ENCODE assay signal across 17 mouse cellular contexts in the genomic region with DNA sequence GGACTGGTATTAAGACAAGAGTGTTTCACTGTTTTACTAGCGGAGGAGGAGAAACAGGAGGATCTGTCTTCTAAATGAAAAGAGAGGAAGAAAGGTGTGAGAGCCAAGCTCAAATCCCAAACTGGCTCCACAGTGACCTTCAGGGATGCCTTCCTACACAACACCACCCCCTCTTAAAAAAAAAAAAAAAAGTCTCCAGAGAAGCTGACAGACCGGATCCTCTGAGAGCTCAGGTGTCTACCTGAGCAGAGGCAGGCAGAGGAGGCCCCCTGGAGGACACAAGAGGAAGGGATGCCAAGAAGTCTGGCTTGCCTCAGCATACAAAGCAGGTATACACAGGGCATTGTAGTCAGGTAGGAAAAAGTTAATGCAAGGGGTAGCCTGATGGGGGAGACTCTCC. TPM values are rescaled to one million over a fixed set of nuclear protein-coding genes. Genes with fewer than 3 reads are reported as not detected.
DNase-seq lines count a peak whose midpoint lies in the region; ATAC-seq and TF ChIP-seq lines count a peak whose summit lies in the region.
"Had no signal": no experiment of that assay in that cellular context is flagged by ENCODE, and none has a peak within 500 bp of the region (broad histone marks: within the 10 kb centered on the region; RNA-seq: fewer than 3 reads in every experiment).

No protein-coding gene starts in this region.

- no peaks in the 10 kb centered on the region for H3K36me3 ChIP-seq in E14TG2a.4 (ENCODE audit: insufficient read depth, low read length)
- H3K36me3 ChIP-seq in lung, embryonic 15.5 days: no peaks in the 10 kb centered on the region; the same call in 1 of the 2 replicates
- H3K36me3 ChIP-seq in heart, embryonic 12.5 days: no peaks in the 10 kb centered on the region
- H3K36me3 ChIP-seq in midbrain, embryonic 14.5 days (ENCODE audit: control insufficient read depth, insufficient read depth, low read length): no peaks in the 10 kb centered on the region
- H3K36me3 ChIP-seq: G1E; hindbrain, embryonic 12.5 days; liver, embryonic 15.5 days; midbrain, embryonic 13.5 days; neural tube, embryonic 13.5 days had no signal

- no peak overlapping the region for H3K4me2 ChIP-seq in lung, embryonic 15.5 days
- no peak overlapping the region for H3K4me2 ChIP-seq in heart, embryonic 12.5 days
- H3K4me2 ChIP-seq in midbrain, embryonic 14.5 days (ENCODE audit: low read length): no peak overlapping the region
- H3K4me2 ChIP-seq: embryonic facial prominence, embryonic 12.5 days; hindbrain, embryonic 12.5 days; liver, embryonic 15.5 days; midbrain, embryonic 13.5 days; neural tube, embryonic 13.5 days had no signal

- TF ChIP-seq CTCF in layer of hippocampus, adult 2 months (conservative IDR thresholded peaks at IDR 0.05): peak; percentile 38
- TF ChIP-seq CTCF in E14TG2a.4 (conservative IDR thresholded peaks at IDR 0.05; ENCODE audit: low read length): peak; percentile 45

- no peaks in the 10 kb centered on the region for H3K4me1 ChIP-seq in E14TG2a.4 (replicated peaks; ENCODE audit: low read depth, low read length)
- 0 out of 2 replicates have a peak, but pooled peaks cover 10% of the 10 kb centered on the region for H3K4me1 ChIP-seq in lung, embryonic 15.5 days
- H3K4me1 ChIP-seq in heart, embryonic 12.5 days (replicated peaks): 0 out of 2 replicates have a peak, but pooled peaks cover 3% of the 10 kb centered on the region
- no peaks in the 10 kb centered on the region for H3K4me1 ChIP-seq in midbrain, embryonic 14.5 days (ENCODE audit: control insufficient read depth, insufficient read depth, low read length)
- H3K4me1 ChIP-seq: embryonic facial prominence, embryonic 12.5 days; hindbrain, embryonic 12.5 days; liver, embryonic 15.5 days; midbrain, embryonic 13.5 days; neural tube, embryonic 13.5 days had no signal

- no peak for DNase-seq in layer of hippocampus, adult 2 months (ENCODE audit: low spot score in 2 of 2)
- DNase-seq in layer of hippocampus, adult 11-12 months (ENCODE audit: low spot score): no peak
- peak; percentile 7 for DNase-seq in WW6 (ENCODE audit: low read depth, low spot score)
- no peak for DNase-seq in cerebellum, postnatal 14 days
- no peak for DNase-seq in midbrain, embryonic 14.5 days
- DNase-seq: cerebellum, postnatal 10 days; kidney, postnatal 4 days; right cerebral cortex, adult 18-20 months had no signal

- ATAC-seq in lung, embryonic 15.5 days (ENCODE audit: borderline replicate concordance, extremely low read depth, low FRiP score, low TSS enrichment): peak; percentile 35; the same call in 1 of the 2 replicates
- no peak for ATAC-seq in heart, embryonic 12.5 days (ENCODE audit: insufficient number of reproducible peaks, low FRiP score)
- no peak for ATAC-seq in midbrain, embryonic 14.5 days (ENCODE audit: low FRiP score, low TSS enrichment)
- ATAC-seq: midbrain, embryonic 13.5 days had no signal

- no peaks in the 10 kb centered on the region for H3K9me3 ChIP-seq in E14TG2a.4 (ENCODE audit: low read length)
- no peaks in the 10 kb centered on the region for H3K9me3 ChIP-seq in lung, embryonic 15.5 days
- H3K9me3 ChIP-seq in heart, embryonic 12.5 days (replicated peaks): peaks cover 3% of the 10 kb centered on the region; the same call in 1 of the 2 replicates
- no peaks in the 10 kb centered on the region for H3K9me3 ChIP-seq in midbrain, embryonic 14.5 days (ENCODE audit: control insufficient read depth, low read length)
- H3K9me3 ChIP-seq: embryonic facial prominence, embryonic 12.5 days; G1E; hindbrain, embryonic 12.5 days; liver, embryonic 15.5 days; midbrain, embryonic 13.5 days; neural tube, embryonic 13.5 days had no signal

- no peak overlapping the region for H3K27ac ChIP-seq in layer of hippocampus, adult 2 months
- no peak overlapping the region for H3K27ac ChIP-seq in lung, embryonic 15.5 days
- no peak overlapping the region for H3K27ac ChIP-seq in heart, embryonic 12.5 days (ENCODE audit: poor library complexity, severe bottlenecking)
- no peak overlapping the region for H3K27ac ChIP-seq in midbrain, embryonic 14.5 days (replicated peaks; ENCODE audit: low read depth, low read length)
- H3K27ac ChIP-seq: embryonic facial prominence, embryonic 12.5 days; hindbrain, embryonic 12.5 days; liver, embryonic 15.5 days; midbrain, embryonic 13.5 days; neural tube, embryonic 13.5 days had no signal

- H3K27me3 ChIP-seq in E14TG2a.4 (ENCODE audit: insufficient read depth, low read length): no peaks in the 10 kb centered on the region
- H3K27me3 ChIP-seq in lung, embryonic 15.5 days: no peaks in the 10 kb centered on the region
- no peaks in the 10 kb centered on the region for H3K27me3 ChIP-seq in heart, embryonic 12.5 days (replicated peaks)
- H3K27me3 ChIP-seq in midbrain, embryonic 14.5 days (ENCODE audit: control insufficient read depth, insufficient read depth, low read length): no peaks in the 10 kb centered on the region
- H3K27me3 ChIP-seq: embryonic facial prominence, embryonic 12.5 days; hindbrain, embryonic 12.5 days; liver, embryonic 15.5 days; midbrain, embryonic 13.5 days; neural tube, embryonic 13.5 days had no signal

- H3K9ac ChIP-seq in lung, embryonic 15.5 days: no peak overlapping the region
- H3K9ac ChIP-seq in heart, embryonic 12.5 days: no peak overlapping the region
- H3K9ac ChIP-seq in midbrain, embryonic 14.5 days (replicated peaks; ENCODE audit: low read length): no peak overlapping the region
- H3K9ac ChIP-seq: embryonic facial prominence, embryonic 12.5 days; hindbrain, embryonic 12.5 days; liver, embryonic 15.5 days; midbrain, embryonic 13.5 days; neural tube, embryonic 13.5 days had no signal

- no peak overlapping the region for H3K4me3 ChIP-seq in layer of hippocampus, adult 2 months
- H3K4me3 ChIP-seq in E14TG2a.4 (replicated peaks; ENCODE audit: low read length): no peak overlapping the region
- H3K4me3 ChIP-seq in lung, embryonic 15.5 days: no peak overlapping the region
- no peak overlapping the region for H3K4me3 ChIP-seq in heart, embryonic 12.5 days
- no peak overlapping the region for H3K4me3 ChIP-seq in midbrain, embryonic 14.5 days (replicated peaks; ENCODE audit: low read depth, low read length)
- H3K4me3 ChIP-seq: embryonic facial prominence, embryonic 12.5 days; hindbrain, embryonic 12.5 days; liver, embryonic 15.5 days; midbrain, embryonic 13.5 days; neural tube, embryonic 13.5 days had no signal

- 56% methylated on average over 2 of the region's 2 CpGs for WGBS in lung, embryonic 15.5 days
- 44% methylated on average over 2 of the region's 2 CpGs for WGBS in heart, embryonic 12.5 days
- 60% methylated on average over 2 of the region's 2 CpGs for WGBS in midbrain, embryonic 14.5 days

RNA-seq across cellular contexts. Expression of a gene that starts 36.1 kb away (rescaled TPM):
- 1 to 10 TPM; 3.6 to 4.9 TPM for total RNA-seq in layer of hippocampus, adult 2 months (2021)
- polyA plus RNA-seq in lung, embryonic 15.5 days (2015; fragmentation: Nextera tagmentation; extraction: Ambion mirVana): 142 and 153 TPM in 2 replicates
- 98.0 and 100 TPM in 2 replicates for polyA plus RNA-seq in heart, embryonic 12.5 days (2016; fragmentation: Nextera tagmentation; extraction: Ambion mirVana)
- 1.1 and 6.0 TPM in 2 replicates for polyA plus RNA-seq in midbrain, embryonic 14.5 days (2014; fragmentation: Nextera tagmentation; extraction: Ambion mirVana)
- polyA plus RNA-seq: G1E had no signal

Comparison
In these comparisons a context has a peak if more than half of its experiments do, and no peak if none do; other contexts are left out.
1. RNA of a gene that starts 36.1 kb away (polyA plus RNA-seq): 142 to 153 TPM in lung, embryonic 15.5 days and 98.0 to 100 TPM in heart, embryonic 12.5 days; 1.1 to 6.0 TPM in midbrain, embryonic 14.5 days; every median in the first group is over 10 times any median in the second.